Comparison of ENCODE assay signal across 12 mouse cellular contexts in the genomic region with DNA sequence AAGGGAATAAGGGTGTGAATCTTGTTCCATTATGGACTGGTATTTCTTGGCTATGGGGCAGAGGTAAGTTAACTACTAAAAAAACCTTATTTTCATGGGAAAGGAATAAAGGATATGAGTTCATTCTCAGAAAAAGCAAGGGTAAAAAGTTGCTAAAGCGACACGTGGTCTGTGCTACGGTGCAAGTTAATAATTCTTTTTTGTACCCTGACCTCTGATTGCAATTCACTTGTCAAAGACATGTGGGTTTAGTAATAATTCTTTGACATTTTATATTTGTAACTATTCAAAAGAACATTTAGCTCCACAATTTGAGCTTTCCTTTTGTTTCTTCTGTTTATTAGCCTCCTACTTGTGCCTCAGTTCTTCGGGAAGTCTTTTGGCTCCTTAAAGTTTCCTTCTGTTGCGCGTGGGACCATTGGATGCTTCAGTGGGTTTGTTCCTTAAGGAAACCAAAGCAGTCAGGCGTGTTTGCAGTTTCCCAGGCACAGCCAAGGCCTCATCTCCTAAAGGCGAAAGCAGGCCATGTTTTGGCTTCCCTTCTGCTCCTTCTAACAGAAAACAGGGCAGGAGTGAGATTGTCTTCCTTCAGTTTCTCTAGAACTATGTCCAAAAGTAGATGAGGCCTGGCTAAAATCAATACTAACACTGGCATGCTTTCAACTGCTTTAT.
"Had no signal": no experiment of that assay in that cellular context is flagged by ENCODE, and none has a peak within 500 bp of the region (broad histone marks: within the 10 kb centered on the region; RNA-seq: fewer than 3 reads in every experiment).

No protein-coding gene starts in this region.

- H3K4me3 ChIP-seq: limb, embryonic 13.5 days; liver, embryonic 13.5 days; midbrain, embryonic 12.5 days; neural tube, embryonic 13.5 days had no signal

- H3K9ac ChIP-seq: limb, embryonic 13.5 days; liver, embryonic 13.5 days; midbrain, embryonic 12.5 days; neural tube, embryonic 13.5 days had no signal

- H3K4me2 ChIP-seq: limb, embryonic 13.5 days; liver, embryonic 13.5 days; midbrain, embryonic 12.5 days; neural tube, embryonic 13.5 days had no signal

- H3K9me3 ChIP-seq: limb, embryonic 13.5 days; liver, embryonic 13.5 days; midbrain, embryonic 12.5 days; neural tube, embryonic 13.5 days had no signal

- H3K4me1 ChIP-seq: limb, embryonic 13.5 days; midbrain, embryonic 12.5 days; neural tube, embryonic 13.5 days had no signal

- H3K36me3 ChIP-seq: limb, embryonic 13.5 days; midbrain, embryonic 12.5 days; neural tube, embryonic 13.5 days had no signal

- H3K27me3 ChIP-seq: limb, embryonic 13.5 days; liver, embryonic 13.5 days; midbrain, embryonic 12.5 days; neural tube, embryonic 13.5 days had no signal

- DNase-seq: left cerebral cortex, postnatal 4 days; liver, embryonic 13.5 days; lung, adult 18-20 months; retina, postnatal 1 day; right cerebral cortex, postnatal 25 days; thymus, postnatal 4 days had no signal

- H3K27ac ChIP-seq: limb, embryonic 13.5 days; liver, embryonic 13.5 days; midbrain, embryonic 12.5 days; neural tube, embryonic 13.5 days; stomach, postnatal 0 days had no signal

- ATAC-seq: intestine, embryonic 16.5 days; midbrain, embryonic 16.5 days had no signal
